Mouse (Mus musculus) forebrain, embryonic 15.5 days (tissue): ENCODE measurements around the gene Fkbp15. TPM values are rescaled to one million over a fixed set of nuclear protein-coding genes. Genes with fewer than 3 reads are reported as not detected.
"Not testable (repeated sequence)": the region's sequence is repeated elsewhere in the genome, so short reads cannot be mapped to it uniquely, and the experiment has no call there.

Source experiments
- ATAC-seq: fragments of 200-750 bp; cut with Nextera tagmentation; replicated peaks from 2 replicates; pipeline ENCODE4 v1.8.0; 2017; ENCODE audit warnings: mild to moderate bottlenecking, moderate TSS enrichment, moderate library complexity
- H3K27ac ChIP-seq: fragments of 300-500 bp; sonication (generic); replicated peaks from 2 replicates; pipeline ENCODE4 v1.5.1; 2015; ENCODE audit warnings: mild to moderate bottlenecking, inconsistent platforms
- H3K27me3 ChIP-seq: fragments of 300-500 bp; sonication (generic); 2 replicates; pipeline ENCODE4 v1.6.1; 2015; ENCODE audit warnings: inconsistent platforms
- H3K36me3 ChIP-seq: fragments of 300-500 bp; sonication (generic); 2 replicates; pipeline ENCODE4 v1.6.1; 2015; ENCODE audit warnings: mild to moderate bottlenecking, inconsistent platforms
- H3K4me1 ChIP-seq: fragments of 300-500 bp; sonication (generic); 2 replicates; pipeline ENCODE4 v1.6.1; 2015; ENCODE audit warnings: inconsistent platforms
- H3K4me2 ChIP-seq: fragments of 300-500 bp; sonication (generic); replicated peaks from 2 replicates; pipeline ENCODE4 v1.6.1; 2015; ENCODE audit warnings: mild to moderate bottlenecking, inconsistent platforms
- H3K4me3 ChIP-seq: fragments of 300-500 bp; sonication (generic); 2 replicates; pipeline ENCODE4 v1.5.1; 2015; ENCODE audit warnings: mild to moderate bottlenecking, inconsistent platforms
- H3K9ac ChIP-seq: fragments of 300-500 bp; sonication (generic); replicated peaks from 2 replicates; pipeline ENCODE4 v1.6.1; 2015; ENCODE audit warnings: mild to moderate bottlenecking, inconsistent platforms
- H3K9me3 ChIP-seq: fragments of 300-500 bp; sonication (generic); 2 replicates; pipeline ENCODE4 v1.6.1; 2016; ENCODE audit warnings: inconsistent platforms
- WGBS: fragments of 180-500 bp; shearing (Covaris S2); methylation state at CpG from one replicate; pipeline ENCODE4 v1.1.7; 2015; ENCODE audit warnings: mixed read lengths; 5-methylcytosine and 5-hydroxymethylcytosine counted together
- polyA plus RNA-seq: library from polyadenylated mRNA; unstranded; fragments of >200 nt; fragmentation: Nextera tagmentation; extraction: Ambion mirVana; gene quantifications from 2 replicates; pipeline ENCODE4 v1.2.1, GENCODE M21; 2015

Fkbp15 gene
- polyA plus RNA-seq, 1 experiment from 2014 or later: 22.8 TPM

- Histone ChIP-seq H3K27me3 (no peaks in the 10 kb centered on the region), H3K4me2 (no peak overlapping the region), H3K4me3 (no peak overlapping the region), H3K4me1 (0 out of 2 replicates have a peak, but pooled peaks cover 3% of the 10 kb centered on the region), H3K9me3 (no peaks in the 10 kb centered on the region), H3K36me3 (no peaks in the 10 kb centered on the region), H3K27ac (no peak overlapping the region), H3K9ac (no peak overlapping the region)
- WGBS: 77% methylated on average over 10 of the region's 10 CpGs
- ATAC-seq: no peak
These were observed 93.2 kb downstream of the Fkbp15 start for GRCm38 (mm10) chr4:62267101-62267500.

DNA sequence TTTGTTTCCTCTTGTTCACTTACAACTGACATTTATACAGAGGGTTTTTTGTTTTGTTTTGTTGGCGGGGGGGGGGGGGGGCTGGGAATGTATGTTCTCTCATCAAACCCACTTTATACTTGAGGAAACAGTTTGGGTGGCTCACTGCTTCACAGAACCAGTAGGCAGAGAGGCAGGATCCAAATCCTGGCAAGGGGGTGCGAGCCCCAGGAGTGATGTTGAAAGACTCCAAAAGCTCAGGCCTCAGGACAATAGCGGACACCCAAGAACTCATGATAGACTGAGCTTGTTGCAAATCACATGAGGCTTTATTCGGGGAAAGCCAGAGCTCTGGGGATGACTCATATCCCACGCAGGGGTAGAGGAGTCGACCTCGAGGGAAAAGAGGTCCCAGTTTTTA is 94.3 kb downstream of the Fkbp15 start:
- 78% methylated on average over 7 of the region's 7 CpGs for WGBS
- not testable (repeated sequence) for ATAC-seq, H3K4me2 ChIP-seq, H3K9ac ChIP-seq, H3K9me3 ChIP-seq, H3K36me3 ChIP-seq, H3K27me3 ChIP-seq, H3K4me3 ChIP-seq, H3K4me1 ChIP-seq, H3K27ac ChIP-seq

GRCm38 (mm10) chr4:62265154-62265836 is 95.1 kb downstream of the Fkbp15 start:
- H3K27ac ChIP-seq: no peak overlapping the region
- no peak for ATAC-seq
- no peaks in the 10 kb centered on the region for H3K36me3 ChIP-seq
- H3K4me2 ChIP-seq: no peak overlapping the region
- WGBS: 82% methylated on average over 10 of the region's 10 CpGs
- H3K4me3 ChIP-seq: no peak overlapping the region
- no peaks in the 10 kb centered on the region for H3K27me3 ChIP-seq
- H3K4me1 ChIP-seq: 0 out of 2 replicates have a peak, but pooled peaks cover 3% of the 10 kb centered on the region
- H3K9me3 ChIP-seq: no peaks in the 10 kb centered on the region
- H3K9ac ChIP-seq: no peak overlapping the region

DNA sequence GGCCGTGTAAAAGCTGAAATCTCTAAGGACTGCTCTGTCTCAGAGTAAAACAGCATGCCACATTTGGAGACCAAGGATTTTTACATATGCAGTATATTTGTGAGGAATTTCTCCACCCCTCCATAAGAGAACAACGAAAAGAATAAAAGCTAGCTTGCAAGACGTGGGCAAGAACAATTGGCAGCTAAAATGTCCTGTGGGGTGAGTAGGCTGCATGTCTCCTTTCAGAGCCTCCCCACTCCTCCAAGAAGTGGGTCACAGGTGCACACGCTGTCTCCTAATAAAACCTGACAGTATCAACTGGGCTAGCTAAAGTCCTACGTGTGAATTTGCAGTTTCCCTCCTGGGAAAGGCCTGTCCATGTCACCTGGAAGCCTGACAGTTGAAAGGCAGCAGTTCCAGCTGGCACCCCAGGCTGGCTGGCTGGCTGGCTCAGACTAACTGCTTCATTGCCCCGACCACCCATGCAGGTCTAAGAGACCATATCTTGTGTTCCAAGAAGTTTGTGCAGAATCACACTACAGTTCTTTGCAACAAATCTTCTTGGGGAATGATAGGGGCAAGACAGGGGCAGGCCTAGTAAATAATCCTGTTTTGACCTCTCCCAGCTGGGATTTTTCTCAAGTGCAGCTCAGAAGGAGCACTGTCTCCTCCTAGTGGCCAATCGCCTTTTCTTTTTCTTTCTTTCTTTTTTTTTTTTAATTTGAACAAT is 97.1 kb downstream of the Fkbp15 start:
- no peak; the same call in 1 of the 2 replicates for ATAC-seq
- no peaks in the 10 kb centered on the region for H3K9me3 ChIP-seq
- no peak overlapping the region for H3K4me2 ChIP-seq
- no peaks in the 10 kb centered on the region for H3K36me3 ChIP-seq
- no peaks in the 10 kb centered on the region for H3K27me3 ChIP-seq
- 39% methylated on average over 7 of the region's 7 CpGs for WGBS
- H3K9ac ChIP-seq: no peak overlapping the region
- H3K4me1 ChIP-seq: 0 out of 2 replicates have a peak, but pooled peaks cover 3% of the 10 kb centered on the region
- no peak overlapping the region for H3K4me3 ChIP-seq
- H3K27ac ChIP-seq: no peak overlapping the region

DNA sequence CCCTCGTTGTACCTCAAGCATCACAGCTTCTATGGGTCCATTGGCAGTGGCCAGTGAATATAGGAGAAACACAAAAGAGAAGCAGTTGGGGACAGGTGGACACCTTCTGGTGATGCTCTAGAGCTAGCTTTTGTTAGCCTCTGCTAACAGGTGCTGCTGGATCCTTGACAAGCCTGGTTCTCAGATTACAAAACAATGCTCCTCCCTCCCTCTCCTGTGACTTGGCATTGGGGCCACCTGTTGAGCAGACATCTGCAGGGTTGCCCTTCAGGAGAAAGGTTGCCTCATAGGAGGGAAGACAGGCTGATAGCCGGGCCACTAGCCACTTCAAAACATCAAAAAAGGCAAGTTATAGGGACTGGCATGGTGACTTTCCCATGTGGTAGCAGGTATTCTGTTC is 98.1 kb downstream of the Fkbp15 start, which contains the start of gene Slc31a2:
Slc31a2 (plus strand) TSS at position 287 of the 400 bp plus-strand sequence.
- no peaks in the 10 kb centered on the region for H3K36me3 ChIP-seq
- WGBS: 54% methylated on average over 2 of the region's 2 CpGs
- no peak for ATAC-seq
- H3K4me1 ChIP-seq: 0 out of 2 replicates have a peak, but pooled peaks cover 3% of the 10 kb centered on the region
- H3K4me3 ChIP-seq: no peak within 1 kb of the TSS
- H3K9ac ChIP-seq: no peak within 1 kb of the TSS
- H3K27ac ChIP-seq: no peak within 1 kb of the TSS
- no peaks in the 10 kb centered on the region for H3K9me3 ChIP-seq
- no peaks in the 10 kb centered on the region for H3K27me3 ChIP-seq
- H3K4me2 ChIP-seq: no peak within 1 kb of the TSS

DNA sequence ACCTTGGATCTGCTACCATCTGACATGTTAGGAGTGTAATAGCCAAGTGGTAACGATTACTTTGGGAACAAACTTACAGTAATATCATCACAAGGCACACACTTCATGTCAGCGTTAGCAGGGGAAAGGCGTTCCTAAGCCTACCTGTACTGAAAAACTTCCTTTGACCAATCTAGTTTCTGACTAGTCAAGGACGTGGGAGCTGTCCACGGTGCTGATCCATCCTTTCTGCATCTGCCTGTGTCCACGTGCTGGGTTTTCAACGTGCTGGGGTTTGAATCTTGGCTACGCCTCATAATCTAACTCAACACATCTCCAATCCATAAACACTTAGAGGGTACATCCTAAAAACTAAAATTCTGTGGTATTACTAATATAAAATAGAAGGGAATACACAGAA is 103.4 kb downstream of the Fkbp15 start:
- 37% methylated on average over 8 of the region's 8 CpGs for WGBS
- no peak for ATAC-seq
- H3K9ac ChIP-seq: no peak overlapping the region

DNA sequence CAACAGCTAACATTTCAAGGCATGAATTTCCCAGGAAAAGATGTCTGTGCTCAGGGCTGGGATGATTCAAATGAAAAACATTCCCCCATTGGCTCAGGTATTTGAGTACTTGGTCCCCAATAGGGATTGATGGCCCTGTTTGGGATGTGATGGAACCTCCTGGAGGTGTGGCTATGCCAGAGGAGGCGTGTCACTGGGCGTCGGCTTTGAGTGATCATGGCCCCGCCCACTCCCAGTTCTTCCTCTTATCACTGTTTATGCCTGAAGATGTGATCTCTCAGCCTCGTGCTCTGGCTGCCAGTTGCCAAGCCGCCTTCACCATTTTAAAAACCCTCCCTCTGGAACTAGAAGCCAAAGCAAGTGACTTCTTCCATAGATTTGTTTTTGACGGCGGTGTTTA is 105.8 kb downstream of the Fkbp15 start:
- Histone ChIP-seq H3K9me3 (no peaks in the 10 kb centered on the region), H3K27ac (no peak overlapping the region), H3K4me3 (no peak overlapping the region), H3K4me1 (no peaks in the 10 kb centered on the region), H3K27me3 (no peaks in the 10 kb centered on the region), H3K36me3 (no peaks in the 10 kb centered on the region), H3K9ac (no peak overlapping the region), H3K4me2 (no peak overlapping the region)
- WGBS: 81% methylated on average over 8 of the region's 8 CpGs
- no peak for ATAC-seq

More for the DNA sequence above, 103.4 kb downstream of the Fkbp15 start:
- H3K4me3 ChIP-seq: no peak overlapping the region
- H3K27ac ChIP-seq: no peak overlapping the region
- no peaks in the 10 kb centered on the region for H3K27me3 ChIP-seq
- H3K4me2 ChIP-seq: no peak overlapping the region
- no peaks in the 10 kb centered on the region for H3K4me1 ChIP-seq
- H3K36me3 ChIP-seq: no peaks in the 10 kb centered on the region
- H3K9me3 ChIP-seq: no peaks in the 10 kb centered on the region

GRCm38 (mm10) chr4:62251776-62252175 is 108.6 kb downstream of the Fkbp15 start:
- no peaks in the 10 kb centered on the region for H3K4me1 ChIP-seq
- no peak overlapping the region for H3K27ac ChIP-seq
- H3K9ac ChIP-seq: no peak overlapping the region
- H3K9me3 ChIP-seq: no peaks in the 10 kb centered on the region
- H3K27me3 ChIP-seq: no peaks in the 10 kb centered on the region
- ATAC-seq: no peak
- H3K36me3 ChIP-seq: no peaks in the 10 kb centered on the region
- no peak overlapping the region for H3K4me3 ChIP-seq
- 92% methylated on average over 4 of the region's 4 CpGs for WGBS
- no peak overlapping the region for H3K4me2 ChIP-seq

DNA sequence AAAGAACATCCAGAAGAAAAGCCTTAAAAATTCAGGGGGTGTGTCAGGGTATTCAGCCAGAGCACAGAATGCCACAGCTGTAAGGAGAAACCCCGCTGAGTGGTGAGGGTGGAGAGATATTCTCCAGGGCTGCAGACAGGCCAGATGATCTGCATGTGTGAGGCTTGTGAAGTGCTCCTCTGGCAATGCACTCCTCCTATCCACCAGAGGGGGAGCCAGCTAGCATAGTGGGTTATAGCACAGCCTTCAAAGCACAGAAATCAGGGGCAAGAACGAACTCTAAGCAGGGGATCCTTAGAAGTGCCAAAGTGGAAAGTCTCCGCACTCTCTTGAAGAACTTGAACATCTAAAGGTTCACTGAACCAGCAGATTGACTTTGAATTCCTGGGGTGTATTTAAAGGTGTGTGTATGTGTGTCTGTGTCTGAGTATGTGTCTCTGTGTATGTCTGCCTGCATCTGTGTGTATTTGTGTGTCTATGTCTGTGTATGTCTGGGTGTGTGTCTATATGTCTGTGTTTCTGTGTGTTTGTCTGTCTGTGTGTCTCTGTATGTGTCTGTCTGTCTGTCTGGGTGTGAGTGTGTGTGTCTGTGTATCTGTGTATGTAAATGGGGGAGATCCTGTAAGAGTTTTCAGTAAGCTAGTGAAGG is 109.3 kb downstream of the Fkbp15 start:
- H3K27me3 ChIP-seq: no peaks in the 10 kb centered on the region
- H3K4me1 ChIP-seq: no peaks in the 10 kb centered on the region
- no peak overlapping the region for H3K9ac ChIP-seq
- 32% methylated on average over 3 of the region's 3 CpGs for WGBS
- H3K9me3 ChIP-seq: no peaks in the 10 kb centered on the region
- no peak overlapping the region for H3K4me3 ChIP-seq
- no peak overlapping the region for H3K27ac ChIP-seq
- H3K4me2 ChIP-seq: no peak overlapping the region
- ATAC-seq: no peak
- H3K36me3 ChIP-seq: no peaks in the 10 kb centered on the region

Other genes starting within 250 kb of the Fkbp15 start
- not detected in 2 replicates for gene Mup21, start 209.7 kb downstream of the Fkbp15 start, polyA plus RNA-seq
- 20.4 TPM in 2 replicates for gene Zfp37, start 129.5 kb downstream of the Fkbp15 start, polyA plus RNA-seq
- gene Slc31a2, start 98.0 kb downstream of the Fkbp15 start, polyA plus RNA-seq: 11.1 and 11.8 TPM in 2 replicates
- 39.2 and 40.4 TPM in 2 replicates for gene Slc31a1, start 179 bp upstream of the Fkbp15 start, polyA plus RNA-seq
- gene Cdc26, start 48.1 kb upstream of the Fkbp15 start, polyA plus RNA-seq: 104 and 125 TPM in 2 replicates
- 17.8 and 19.5 TPM in 2 replicates for gene Prpf4, start 48.2 kb upstream of the Fkbp15 start, polyA plus RNA-seq
- gene Rnf183, start 74.7 kb upstream of the Fkbp15 start, polyA plus RNA-seq: 0.32 TPM in 1 of 2 replicates, not detected in the other
- gene Wdr31, start 110.3 kb upstream of the Fkbp15 start, polyA plus RNA-seq: 9.9 and 11.5 TPM in 2 replicates
- 0.78 and 0.85 TPM in 2 replicates for gene Bspry, start 119.5 kb upstream of the Fkbp15 start, polyA plus RNA-seq
- 10.8 TPM in 2 replicates for gene Hdhd3, start 142.9 kb upstream of the Fkbp15 start, polyA plus RNA-seq
- gene Alad, start 159.4 kb upstream of the Fkbp15 start, polyA plus RNA-seq: 63.3 and 64.3 TPM in 2 replicates
- 83.9 and 88.4 TPM in 2 replicates for gene Pole3, start 164.5 kb upstream of the Fkbp15 start, polyA plus RNA-seq
- gene 4933430I17Rik, start 164.8 kb upstream of the Fkbp15 start, polyA plus RNA-seq: 0.60 and 0.79 TPM in 2 replicates
- gene Rgs3, start 199.3 kb upstream of the Fkbp15 start, polyA plus RNA-seq: 46.7 and 53.4 TPM in 2 replicates